Mouse (Mus musculus): ENCODE data around the gene Dazap1.

DNA sequence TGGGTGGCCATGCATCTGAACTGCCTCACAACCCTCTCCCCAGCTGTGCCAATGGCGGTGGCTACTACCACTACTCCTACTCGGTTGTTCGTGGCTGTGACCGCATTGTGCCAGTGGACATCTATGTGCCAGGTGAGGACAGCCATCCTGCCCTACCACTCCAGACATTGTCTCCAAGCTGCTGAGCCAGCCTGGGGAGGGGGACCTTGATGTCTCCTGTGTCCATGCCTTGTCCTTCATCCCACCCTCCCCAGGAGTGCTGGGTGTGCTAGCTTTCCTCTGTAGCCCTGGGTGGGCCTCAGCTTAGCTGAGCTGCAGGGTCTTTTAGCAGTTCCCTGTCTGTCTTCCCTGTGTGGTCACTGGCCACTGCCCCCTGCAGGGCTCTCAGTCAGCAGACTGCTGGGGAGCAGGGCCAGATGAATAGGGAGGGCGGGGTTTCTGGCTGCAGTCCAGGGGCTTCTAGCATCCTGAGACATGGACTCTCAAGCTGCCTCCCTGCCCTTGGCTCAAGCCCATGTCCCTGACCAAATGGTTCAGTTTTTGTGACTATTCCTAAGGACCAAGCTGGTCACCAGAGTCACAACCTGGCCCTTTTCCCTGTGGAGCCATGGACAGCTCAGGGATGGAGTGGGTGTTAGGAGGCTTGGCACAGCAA is 5.3 kb upstream of the Dazap1 start:
- TF ChIP-seq POLR2A (IDR thresholded peaks at IDR 0.05; ENCODE audit: insufficient read depth, low read length) (no peak), CTCF (IDR thresholded peaks at IDR 0.05; ENCODE audit: low read depth, low read length) (no peak), EP300 (IDR thresholded peaks at IDR 0.05; ENCODE audit: insufficient read depth, low read depth, low read length) (no peak)

Data from ES-Bruce4 (cell line).